Mouse (Mus musculus): ENCODE data around the gene Ogfod3.

GRCm38 (mm10) chr11:121199851-121200250 lies 4.7 kb downstream of the Ogfod3 start:
- TF ChIP-seq CTCF (IDR thresholded peaks at IDR 0.05; ENCODE audit: borderline replicate concordance, control insufficient read depth, extremely low read depth, insufficient read depth, low read length, poor library complexity) (no peak), POLR2A (IDR thresholded peaks at IDR 0.05; ENCODE audit: control insufficient read depth, extremely low read depth, insufficient read depth, low read length, poor library complexity) (no peak)
